Mouse (Mus musculus): ENCODE measurements at regions not wholly inside any gene's neighbourhood (a gene's known extent, or its start where the extent isn't known, plus 50 kb on each side); places are given as distances from the start of the nearest gene placed in this dataset.
"Not testable (repeated sequence)": the region's sequence is repeated elsewhere in the genome, so short reads cannot be mapped to it uniquely, and the experiment has no call there.

GRCm38 (mm10) chr8:89566461-89566860 lies 522.5 kb upstream of the Sall1 start:
- DNase-seq (ENCODE audit: low spot score in 2 of 2), result no peak

GRCm38 (mm10) chr8:89565147-89565826 lies 521.3 kb upstream of the Sall1 start:
- DNase-seq (ENCODE audit: low spot score in 2 of 2), result no peak

- no peak for DNase-seq (ENCODE audit: low spot score in 2 of 2)
Measured at GRCm38 (mm10) chr8:89563544-89563943, 519.6 kb upstream of the Sall1 start.

GRCm38 (mm10) chr8:89562597-89562996 lies 518.6 kb upstream of the Sall1 start:
- DNase-seq (ENCODE audit: low spot score in 2 of 2), result no peak

GRCm38 (mm10) chr8:89541231-89541630 lies 497.3 kb upstream of the Sall1 start:
- no peak for DNase-seq (ENCODE audit: low spot score in 2 of 2)

GRCm38 (mm10) chr8:89534605-89535004 lies 490.6 kb upstream of the Sall1 start:
- DNase-seq (ENCODE audit: low spot score in 2 of 2), result no peak

GRCm38 (mm10) chr8:89525041-89525440 lies 481.1 kb upstream of the Sall1 start:
- no peak for DNase-seq (ENCODE audit: low spot score in 2 of 2)

GRCm38 (mm10) chr8:89523336-89523735 lies 479.4 kb upstream of the Sall1 start:
- no peak for DNase-seq (ENCODE audit: low spot score in 2 of 2)

GRCm38 (mm10) chr8:89516602-89517001 lies 472.6 kb upstream of the Sall1 start:
- no peak for DNase-seq (ENCODE audit: low spot score in 2 of 2)

- peak; percentile 56 to 85 for DNase-seq (ENCODE audit: low spot score in 2 of 2)
Measured at GRCm38 (mm10) chr8:89514270-89514669, 470.3 kb upstream of the Sall1 start.

GRCm38 (mm10) chr8:89507639-89508038 lies 463.7 kb upstream of the Sall1 start:
- no peak for DNase-seq (ENCODE audit: low spot score in 2 of 2)

GRCm38 (mm10) chr8:89503545-89504234 lies 459.7 kb upstream of the Sall1 start:
- no peak for DNase-seq (ENCODE audit: low spot score in 2 of 2)

GRCm38 (mm10) chr8:89503030-89503429 lies 459.1 kb upstream of the Sall1 start:
- no peak for DNase-seq (ENCODE audit: low spot score in 2 of 2)

- DNase-seq (ENCODE audit: low spot score in 2 of 2), result no peak
Measured at GRCm38 (mm10) chr8:89501756-89502155, 457.8 kb upstream of the Sall1 start.

GRCm38 (mm10) chr8:89499831-89500230 lies 455.9 kb upstream of the Sall1 start:
- no peak for DNase-seq (ENCODE audit: low spot score in 2 of 2)

- DNase-seq (ENCODE audit: low spot score in 2 of 2), result no peak
Measured at GRCm38 (mm10) chr8:89498088-89498695, 454.2 kb upstream of the Sall1 start.

GRCm38 (mm10) chr8:89492336-89492735 lies 448.4 kb upstream of the Sall1 start:
- DNase-seq (ENCODE audit: low spot score in 2 of 2), result no peak

- not testable (repeated sequence) for DNase-seq (ENCODE audit: low spot score in 2 of 2)
Measured at GRCm38 (mm10) chr8:89482481-89482880, 438.5 kb upstream of the Sall1 start.

- DNase-seq (ENCODE audit: low spot score in 2 of 2), result peak in 1 of 2 experiments; percentile 14
Measured at GRCm38 (mm10) chr8:89476930-89477329, 433.0 kb upstream of the Sall1 start.

- DNase-seq (ENCODE audit: low spot score in 2 of 2), result no peak
Measured at GRCm38 (mm10) chr8:89471116-89471515, 427.2 kb upstream of the Sall1 start.

GRCm38 (mm10) chr8:89468782-89469220 lies 424.8 kb upstream of the Sall1 start:
- DNase-seq (ENCODE audit: low spot score in 2 of 2), result no peak

GRCm38 (mm10) chr8:89465211-89465753 lies 421.3 kb upstream of the Sall1 start:
- DNase-seq (ENCODE audit: low spot score in 2 of 2), result peak in 1 of 2 experiments; percentile 6

Data from layer of hippocampus, adult 18-20 months (tissue).